Mouse (Mus musculus): Measurements from ENCODE around the gene Pigu. TPM values are rescaled to one million over a fixed set of nuclear protein-coding genes. Genes with fewer than 3 reads are reported as not detected.
A peak's percentile ranks its signal among the peaks of the same experiment; 100 is the strongest.

Gene Pigu
- polyA plus RNA-seq, 1 experiment from 2014 or later: 56.1 TPM

GRCm38 (mm10) chr2:155374521-155374920, 17.3 kb upstream of the Pigu start:
- Histone ChIP-seq H3K36me3 (ENCODE audit: control insufficient read depth, insufficient read depth, low read length) (no peaks in the 10 kb centered on the region), H3K9me3 (ENCODE audit: control insufficient read depth, low read length) (no peaks in the 10 kb centered on the region), H3K4me2 (ENCODE audit: low read depth) (no peak overlapping the region), H3K27ac (ENCODE audit: low read depth, low read length) (no peak overlapping the region), H3K9ac (ENCODE audit: low read length) (no peak overlapping the region), H3K4me1 (ENCODE audit: control insufficient read depth, insufficient read depth, low read length) (no peaks in the 10 kb centered on the region), H3K27me3 (ENCODE audit: control insufficient read depth, insufficient read depth, low read length) (no peaks in the 10 kb centered on the region), H3K4me3 (ENCODE audit: low read depth, low read length) (no peak overlapping the region)
- ATAC-seq (ENCODE audit: insufficient read depth, low FRiP score, low TSS enrichment): no peak
- DNase-seq (ENCODE audit: low spot score): no peak

- Histone ChIP-seq H3K9me3 (ENCODE audit: control insufficient read depth, low read length) (no peaks in the 10 kb centered on the region), H3K4me3 (ENCODE audit: low read depth, low read length) (no peak overlapping the region), H3K4me1 (ENCODE audit: control insufficient read depth, insufficient read depth, low read length) (no peaks in the 10 kb centered on the region), H3K27ac (ENCODE audit: low read depth, low read length) (no peak overlapping the region), H3K36me3 (ENCODE audit: control insufficient read depth, insufficient read depth, low read length) (no peaks in the 10 kb centered on the region), H3K9ac (ENCODE audit: low read length) (no peak overlapping the region), H3K27me3 (ENCODE audit: control insufficient read depth, insufficient read depth, low read length) (no peaks in the 10 kb centered on the region), H3K4me2 (ENCODE audit: low read depth) (no peak overlapping the region)
- no peak for DNase-seq (ENCODE audit: low spot score)
- WGBS: 87% methylated on average over 1 of the region's 1 CpGs
- ATAC-seq (ENCODE audit: insufficient read depth, low FRiP score, low TSS enrichment): no peak
Observed at GRCm38 (mm10) chr2:155373886-155374285, 16.7 kb upstream of the Pigu start.

- H3K4me1 ChIP-seq (ENCODE audit: control insufficient read depth, insufficient read depth, low read length): no peaks in the 10 kb centered on the region
- 76% methylated on average over 1 of the region's 1 CpGs for WGBS
- no peak overlapping the region for H3K9ac ChIP-seq (ENCODE audit: low read length)
- no peak overlapping the region for H3K27ac ChIP-seq (ENCODE audit: low read depth, low read length)
- no peak for DNase-seq (ENCODE audit: low spot score)
- H3K9me3 ChIP-seq (ENCODE audit: control insufficient read depth, low read length): no peaks in the 10 kb centered on the region
- H3K4me2 ChIP-seq (ENCODE audit: low read depth): no peak overlapping the region
- no peaks in the 10 kb centered on the region for H3K27me3 ChIP-seq (ENCODE audit: control insufficient read depth, insufficient read depth, low read length)
- no peak for ATAC-seq (ENCODE audit: insufficient read depth, low FRiP score, low TSS enrichment)
- no peaks in the 10 kb centered on the region for H3K36me3 ChIP-seq (ENCODE audit: control insufficient read depth, insufficient read depth, low read length)
- no peak overlapping the region for H3K4me3 ChIP-seq (ENCODE audit: low read depth, low read length)
Observed at GRCm38 (mm10) chr2:155373302-155373701, 16.1 kb upstream of the Pigu start.

GRCm38 (mm10) chr2:155372451-155372850, 15.2 kb upstream of the Pigu start:
- WGBS: 68% methylated on average over 4 of the region's 4 CpGs
- ATAC-seq (ENCODE audit: insufficient read depth, low FRiP score, low TSS enrichment): no peak
- Histone ChIP-seq H3K27me3 (ENCODE audit: control insufficient read depth, insufficient read depth, low read length) (no peaks in the 10 kb centered on the region), H3K9me3 (ENCODE audit: control insufficient read depth, low read length) (no peaks in the 10 kb centered on the region), H3K9ac (ENCODE audit: low read length) (no peak overlapping the region), H3K27ac (ENCODE audit: low read depth, low read length) (no peak overlapping the region), H3K4me2 (ENCODE audit: low read depth) (no peak overlapping the region), H3K36me3 (ENCODE audit: control insufficient read depth, insufficient read depth, low read length) (no peaks in the 10 kb centered on the region), H3K4me1 (ENCODE audit: control insufficient read depth, insufficient read depth, low read length) (no peaks in the 10 kb centered on the region), H3K4me3 (ENCODE audit: low read depth, low read length) (no peak overlapping the region)
- DNase-seq (ENCODE audit: low spot score): no peak

GRCm38 (mm10) chr2:155369333-155369883, 12.2 kb upstream of the Pigu start:
- no peak overlapping the region for H3K27ac ChIP-seq (ENCODE audit: low read depth, low read length)
- 68% methylated on average over 7 of the region's 7 CpGs for WGBS
- H3K4me2 ChIP-seq (ENCODE audit: low read depth): no peak overlapping the region
- H3K9ac ChIP-seq (ENCODE audit: low read length): no peak overlapping the region
- H3K9me3 ChIP-seq (ENCODE audit: control insufficient read depth, low read length): no peaks in the 10 kb centered on the region
- H3K36me3 ChIP-seq (ENCODE audit: control insufficient read depth, insufficient read depth, low read length): no peaks in the 10 kb centered on the region
- H3K27me3 ChIP-seq (ENCODE audit: control insufficient read depth, insufficient read depth, low read length): no peaks in the 10 kb centered on the region
- H3K4me1 ChIP-seq (ENCODE audit: control insufficient read depth, insufficient read depth, low read length): no peaks in the 10 kb centered on the region
- H3K4me3 ChIP-seq (ENCODE audit: low read depth, low read length): no peak overlapping the region
- ATAC-seq (ENCODE audit: insufficient read depth, low FRiP score, low TSS enrichment): no peak
- no peak for DNase-seq (ENCODE audit: low spot score)

- Histone ChIP-seq H3K4me2 (ENCODE audit: low read depth) (no peak overlapping the region), H3K36me3 (ENCODE audit: control insufficient read depth, insufficient read depth, low read length) (no peaks in the 10 kb centered on the region), H3K4me1 (ENCODE audit: control insufficient read depth, insufficient read depth, low read length) (no peaks in the 10 kb centered on the region), H3K27ac (ENCODE audit: low read depth, low read length) (no peak overlapping the region), H3K9ac (ENCODE audit: low read length) (no peak overlapping the region), H3K27me3 (ENCODE audit: control insufficient read depth, insufficient read depth, low read length) (no peaks in the 10 kb centered on the region), H3K9me3 (ENCODE audit: control insufficient read depth, low read length) (no peaks in the 10 kb centered on the region), H3K4me3 (ENCODE audit: low read depth, low read length) (no peak overlapping the region)
- WGBS: 81% methylated on average over 7 of the region's 7 CpGs
- DNase-seq (ENCODE audit: low spot score): no peak
- ATAC-seq (ENCODE audit: insufficient read depth, low FRiP score, low TSS enrichment): no peak
Observed at GRCm38 (mm10) chr2:155367635-155368284, 10.5 kb upstream of the Pigu start.

GRCm38 (mm10) chr2:155357686-155358399, 613 bp upstream of the Pigu start:
- H3K4me1 ChIP-seq (ENCODE audit: control insufficient read depth, insufficient read depth, low read length): no peaks in the 10 kb centered on the region; the same call in 1 of the 2 replicates
- H3K9me3 ChIP-seq (ENCODE audit: control insufficient read depth, low read length): no peaks in the 10 kb centered on the region
- H3K27ac ChIP-seq (ENCODE audit: low read depth, low read length): no peak overlapping the region
- WGBS: 35% methylated on average over 14 of the region's 14 CpGs
- H3K36me3 ChIP-seq (ENCODE audit: control insufficient read depth, insufficient read depth, low read length): no peaks in the 10 kb centered on the region
- H3K27me3 ChIP-seq (ENCODE audit: control insufficient read depth, insufficient read depth, low read length): no peaks in the 10 kb centered on the region
- ATAC-seq (ENCODE audit: insufficient read depth, low FRiP score, low TSS enrichment) (peak; percentile 18), DNase-seq (ENCODE audit: low spot score) (no peak)
- H3K9ac ChIP-seq (ENCODE audit: low read length): peak overlapping the region; percentile 47
- peak overlapping the region; percentile 41 for H3K4me2 ChIP-seq (ENCODE audit: low read depth)
- peak overlapping the region; percentile 63 for H3K4me3 ChIP-seq (ENCODE audit: low read depth, low read length)

GRCm38 (mm10) chr2:155354402-155354801, 2.8 kb downstream of the Pigu start:
- Histone ChIP-seq H3K27me3 (ENCODE audit: control insufficient read depth, insufficient read depth, low read length) (no peaks in the 10 kb centered on the region), H3K4me1 (ENCODE audit: control insufficient read depth, insufficient read depth, low read length) (no peaks in the 10 kb centered on the region; the same call in 1 of the 2 replicates), H3K4me2 (ENCODE audit: low read depth) (no peak overlapping the region), H3K36me3 (ENCODE audit: control insufficient read depth, insufficient read depth, low read length) (no peaks in the 10 kb centered on the region), H3K27ac (ENCODE audit: low read depth, low read length) (no peak overlapping the region), H3K9me3 (ENCODE audit: control insufficient read depth, low read length) (no peaks in the 10 kb centered on the region), H3K9ac (ENCODE audit: low read length) (no peak overlapping the region), H3K4me3 (ENCODE audit: low read depth, low read length) (no peak overlapping the region)
- DNase-seq (ENCODE audit: low spot score): no peak
- ATAC-seq (ENCODE audit: insufficient read depth, low FRiP score, low TSS enrichment): no peak
- 89% methylated on average over 3 of the region's 3 CpGs for WGBS

- ATAC-seq (ENCODE audit: insufficient read depth, low FRiP score, low TSS enrichment): no peak
- 89% methylated on average over 1 of the region's 1 CpGs for WGBS
- H3K9me3 ChIP-seq (ENCODE audit: control insufficient read depth, low read length): no peaks in the 10 kb centered on the region
Observed at GRCm38 (mm10) chr2:155346670-155347069, 10.6 kb downstream of the Pigu start.

More at GRCm38 (mm10) chr2:155346670-155347069, 10.6 kb downstream of the Pigu start:
- Histone ChIP-seq H3K27me3 (ENCODE audit: control insufficient read depth, insufficient read depth, low read length) (no peaks in the 10 kb centered on the region), H3K36me3 (ENCODE audit: control insufficient read depth, insufficient read depth, low read length) (no peaks in the 10 kb centered on the region), H3K4me3 (ENCODE audit: low read depth, low read length) (no peak overlapping the region), H3K9ac (ENCODE audit: low read length) (no peak overlapping the region), H3K4me2 (ENCODE audit: low read depth) (no peak overlapping the region), H3K4me1 (ENCODE audit: control insufficient read depth, insufficient read depth, low read length) (no peaks in the 10 kb centered on the region), H3K27ac (ENCODE audit: low read depth, low read length) (no peak overlapping the region)
- DNase-seq (ENCODE audit: low spot score): no peak

Data from neural tube, embryonic 11.5 days (tissue).